Mouse (Mus musculus) kidney, embryonic 15.5 days (tissue): Measurements from ENCODE around the gene 6820408C15Rik. TPM values are rescaled to one million over a fixed set of nuclear protein-coding genes. Genes with fewer than 3 reads are reported as not detected.

Source experiments
- ATAC-seq: fragments of 200-750 bp; cut with Nextera tagmentation; replicated peaks from 2 replicates; pipeline ENCODE4 v1.8.0; 2017; ENCODE audit warnings: moderate TSS enrichment; ENCODE audit not compliant: low FRiP score
- H3K27ac ChIP-seq: fragments of 300-500 bp; sonication (generic); 2 replicates; pipeline ENCODE4 v1.5.1; 2015; ENCODE audit warnings: mild to moderate bottlenecking, inconsistent platforms
- H3K27me3 ChIP-seq: fragments of 300-500 bp; sonication (generic); 2 replicates; pipeline ENCODE4 v1.6.1; 2015; ENCODE audit warnings: inconsistent platforms
- H3K36me3 ChIP-seq: fragments of 300-500 bp; sonication (generic); 2 replicates; pipeline ENCODE4 v1.6.1; 2015; ENCODE audit warnings: inconsistent platforms
- H3K4me1 ChIP-seq: fragments of 300-500 bp; sonication (generic); 2 replicates; pipeline ENCODE4 v1.6.1; 2015; ENCODE audit warnings: inconsistent platforms
- H3K4me2 ChIP-seq: fragments of 300-500 bp; sonication (generic); 2 replicates; pipeline ENCODE4 v1.6.1; 2015; ENCODE audit warnings: moderate library complexity, mild to moderate bottlenecking, inconsistent platforms
- H3K4me3 ChIP-seq: fragments of 300-500 bp; sonication (generic); replicated peaks from 2 replicates; pipeline ENCODE4 v1.5.1; 2015; ENCODE audit warnings: mild to moderate bottlenecking, inconsistent platforms
- H3K9ac ChIP-seq: fragments of 300-500 bp; sonication (generic); 2 replicates; pipeline ENCODE4 v1.6.1; 2015; ENCODE audit warnings: mild to moderate bottlenecking, inconsistent platforms
- H3K9me3 ChIP-seq: fragments of 300-500 bp; sonication (generic); replicated peaks from 2 replicates; pipeline ENCODE4 v1.6.1; 2016; ENCODE audit warnings: inconsistent platforms
- WGBS: fragments of 180-500 bp; shearing (Covaris S2); methylation state at CpG from one replicate; pipeline ENCODE4 v1.1.7; 2015; ENCODE audit warnings: mixed read lengths; 5-methylcytosine and 5-hydroxymethylcytosine counted together
- polyA plus RNA-seq: library from polyadenylated mRNA; unstranded; fragments of >200 nt; fragmentation: Nextera tagmentation; extraction: Ambion mirVana; gene quantifications from 2 replicates; pipeline ENCODE4 v1.2.1, GENCODE M21; 2015

The 6820408C15Rik gene
- polyA plus RNA-seq, 1 experiment from 2014 or later, result 0.56 TPM

DNA sequence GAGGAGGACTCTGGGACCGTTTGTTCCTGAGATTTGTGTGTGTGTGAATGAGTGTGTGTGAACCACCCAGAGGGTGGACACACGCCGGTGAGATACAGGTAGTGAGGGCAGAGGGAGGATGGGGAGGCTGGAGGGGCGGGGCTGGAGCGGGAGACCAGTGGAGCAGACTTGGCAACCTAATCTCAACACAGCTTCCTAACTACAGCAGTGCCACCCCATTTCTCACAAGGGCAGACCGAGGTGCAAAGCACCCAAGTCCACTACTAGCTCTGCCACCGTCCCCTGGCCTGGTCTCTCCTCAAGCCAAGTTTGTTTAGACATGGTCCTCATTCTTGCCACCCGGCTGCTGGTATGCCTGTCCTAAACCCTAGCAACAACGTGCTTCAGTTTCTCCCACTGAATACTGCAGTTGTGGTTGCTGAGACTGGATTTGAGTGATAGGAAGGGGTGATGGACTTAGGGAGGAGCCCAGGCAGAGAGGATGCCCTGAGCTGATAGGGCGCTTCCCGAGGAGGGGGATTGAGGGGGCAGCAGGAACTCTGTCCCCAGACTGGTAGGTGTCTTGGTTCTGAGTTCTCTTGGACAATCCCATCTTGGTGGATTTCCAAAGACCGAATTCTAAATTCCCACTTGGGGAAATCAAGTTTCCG lies 20.0 kb upstream of the 6820408C15Rik start:
- no peaks in the 10 kb centered on the region for H3K9me3 ChIP-seq
- no peaks in the 10 kb centered on the region for H3K36me3 ChIP-seq
- no peaks in the 10 kb centered on the region for H3K27me3 ChIP-seq
- no peak for ATAC-seq
- H3K4me2 ChIP-seq, result peak overlapping the region; percentile 85
- H3K9ac ChIP-seq, result peak overlapping the region; percentile 92
- H3K27ac ChIP-seq, result peak overlapping the region; percentile 100
- WGBS, result 12% methylated on average over 13 of the region's 13 CpGs
- peaks cover 51% of the 10 kb centered on the region for H3K4me1 ChIP-seq
- H3K4me3 ChIP-seq, result peak overlapping the region; percentile 83

DNA sequence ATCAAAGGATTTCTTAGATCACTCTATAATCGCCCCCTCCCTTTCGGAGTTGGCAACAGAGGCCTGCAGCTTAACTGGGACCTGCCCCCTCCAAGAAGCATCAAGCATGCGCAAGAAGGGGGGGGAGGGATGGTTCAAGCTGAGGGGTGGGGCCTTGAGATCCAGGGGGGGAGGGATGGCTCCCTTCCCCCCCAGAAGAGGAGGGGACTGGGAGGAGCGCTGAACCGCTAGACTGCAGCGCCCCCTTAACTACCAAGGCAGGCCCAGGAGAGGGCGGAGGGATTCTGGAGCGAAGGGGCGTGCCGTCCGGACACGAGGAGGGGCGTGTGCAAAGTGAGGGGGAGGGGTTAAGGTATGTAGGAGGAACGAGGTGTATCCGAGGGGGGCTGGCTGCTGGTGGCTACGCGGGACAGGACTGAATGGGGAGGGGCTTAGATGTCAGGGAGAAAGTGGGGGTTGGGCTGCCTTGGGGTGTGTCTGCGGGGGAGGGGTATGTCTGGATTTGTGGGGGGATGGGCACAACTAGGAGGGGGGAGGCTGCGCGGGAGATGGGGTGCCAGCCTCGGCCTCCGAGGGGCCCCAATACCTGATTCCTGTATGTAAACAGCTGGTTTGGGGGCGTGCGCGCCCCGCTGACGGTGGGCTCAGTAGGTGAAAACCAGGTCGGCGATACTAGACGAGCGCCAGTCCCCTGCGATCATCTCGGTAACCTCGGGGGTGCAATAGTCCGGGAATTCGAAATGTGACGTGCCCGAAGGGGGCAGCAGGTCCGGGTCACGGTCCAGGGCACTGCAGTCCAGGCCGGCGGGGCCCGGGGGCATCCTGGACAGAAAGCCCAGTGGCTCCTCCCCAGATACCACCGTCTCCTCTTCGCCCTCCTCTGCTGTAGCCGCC lies 19.0 kb upstream of the 6820408C15Rik start:
- ATAC-seq, result peak; percentile 60
- Histone ChIP-seq H3K9me3 (no peaks in the 10 kb centered on the region), H3K27me3 (no peaks in the 10 kb centered on the region), H3K4me1 (peaks cover 51% of the 10 kb centered on the region), H3K9ac (peak overlapping the region; percentile 92), H3K36me3 (no peaks in the 10 kb centered on the region), H3K4me2 (peak overlapping the region; percentile 85), H3K27ac (peak overlapping the region; percentile 100), H3K4me3 (peak overlapping the region; percentile 83)
- WGBS, result under 1% methylated on average over 44 of the region's 46 CpGs

- ATAC-seq, result 0 out of 2 replicates have a peak, but pooled peaks have one; percentile 9
- WGBS, result under 1% methylated on average over 76 of the region's 77 CpGs
- Histone ChIP-seq H3K9me3 (no peaks in the 10 kb centered on the region), H3K4me3 (peak overlapping the region; percentile 83), H3K27me3 (no peaks in the 10 kb centered on the region), H3K36me3 (no peaks in the 10 kb centered on the region), H3K4me1 (peaks cover 51% of the 10 kb centered on the region), H3K9ac (peak overlapping the region; percentile 92), H3K4me2 (peak overlapping the region; percentile 85), H3K27ac (peak overlapping the region; percentile 100)
These were observed 18.3 kb upstream of the 6820408C15Rik start for GRCm38 (mm10) chr2:152397004-152397589.

DNA sequence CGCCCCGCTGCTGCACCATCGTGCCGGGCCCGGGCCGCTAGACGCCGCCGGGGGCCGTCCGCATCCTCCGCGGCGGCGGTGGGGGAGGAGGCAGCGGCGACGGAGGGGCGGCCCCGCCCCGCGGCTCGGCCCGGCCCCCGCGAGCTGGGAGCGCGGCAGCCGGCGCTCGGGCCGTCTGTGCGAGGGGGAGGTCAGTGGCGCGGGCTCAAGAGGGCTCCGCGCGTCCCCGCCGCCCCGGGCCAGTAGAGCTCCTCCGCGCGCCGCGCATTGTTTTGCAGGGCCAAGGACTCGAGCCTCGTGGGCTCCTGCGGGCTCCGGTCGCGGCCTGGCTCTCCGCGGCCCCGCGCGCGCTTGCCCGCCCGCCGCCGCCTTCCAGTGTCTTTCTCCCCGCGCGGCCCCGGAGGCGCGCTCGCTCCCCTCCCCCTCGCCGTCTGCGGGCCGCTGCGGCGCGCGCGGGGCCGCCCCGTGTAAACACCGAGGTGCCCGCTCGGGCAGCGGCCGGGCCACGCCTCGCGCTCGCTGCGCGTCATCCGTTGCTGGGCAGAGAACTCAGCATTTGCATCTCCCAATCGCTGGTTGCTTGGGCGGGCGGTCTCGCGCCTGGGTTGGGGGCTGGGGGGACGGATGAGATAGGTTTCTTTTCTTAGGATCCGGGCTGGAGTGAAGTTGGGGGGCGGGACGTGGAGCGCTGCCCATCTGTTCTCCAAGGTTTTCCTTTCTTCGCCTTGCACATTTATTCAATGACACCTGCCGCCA lies 17.5 kb upstream of the 6820408C15Rik start, which contains the start of gene Sox12:
Gene Sox12 (minus strand): TSS at position 384 of the 756 bp plus-strand sequence.
- Histone ChIP-seq H3K27ac (peak within 1 kb of the TSS; percentile 100), H3K27me3 (no peaks in the 10 kb centered on the region), H3K36me3 (no peaks in the 10 kb centered on the region), H3K4me1 (peaks cover 50% of the 10 kb centered on the region), H3K4me3 (peak within 1 kb of the TSS; percentile 83), H3K9ac (peak within 1 kb of the TSS; percentile 92), H3K9me3 (no peaks in the 10 kb centered on the region), H3K4me2 (peak within 1 kb of the TSS; percentile 85)
- ATAC-seq, result peak; percentile 66
- under 1% methylated on average over 93 of the region's 104 CpGs for WGBS

GRCm38 (mm10) chr2:152398691-152399090 lies 16.7 kb upstream of the 6820408C15Rik start:
- Histone ChIP-seq H3K4me2 (peak overlapping the region; percentile 85), H3K36me3 (no peaks in the 10 kb centered on the region), H3K9ac (peak overlapping the region; percentile 92), H3K4me3 (peak overlapping the region; percentile 83), H3K4me1 (peaks cover 42% of the 10 kb centered on the region), H3K9me3 (no peaks in the 10 kb centered on the region), H3K27ac (peak overlapping the region; percentile 100), H3K27me3 (no peaks in the 10 kb centered on the region)
- WGBS, result under 1% methylated on average over 38 of the region's 38 CpGs
- peak; percentile 85 for ATAC-seq

GRCm38 (mm10) chr2:152399122-152399542 lies 16.3 kb upstream of the 6820408C15Rik start:
- H3K4me2 ChIP-seq, result peak overlapping the region; percentile 85
- no peaks in the 10 kb centered on the region for H3K27me3 ChIP-seq
- peaks cover 38% of the 10 kb centered on the region for H3K4me1 ChIP-seq
- H3K36me3 ChIP-seq, result no peaks in the 10 kb centered on the region
- H3K27ac ChIP-seq, result peak overlapping the region; percentile 100
- peak overlapping the region; percentile 92 for H3K9ac ChIP-seq
- no peak; the same call in 1 of the 2 replicates for ATAC-seq
- H3K4me3 ChIP-seq, result peak overlapping the region; percentile 83
- under 1% methylated on average over 13 of the region's 13 CpGs for WGBS
- no peaks in the 10 kb centered on the region for H3K9me3 ChIP-seq

DNA sequence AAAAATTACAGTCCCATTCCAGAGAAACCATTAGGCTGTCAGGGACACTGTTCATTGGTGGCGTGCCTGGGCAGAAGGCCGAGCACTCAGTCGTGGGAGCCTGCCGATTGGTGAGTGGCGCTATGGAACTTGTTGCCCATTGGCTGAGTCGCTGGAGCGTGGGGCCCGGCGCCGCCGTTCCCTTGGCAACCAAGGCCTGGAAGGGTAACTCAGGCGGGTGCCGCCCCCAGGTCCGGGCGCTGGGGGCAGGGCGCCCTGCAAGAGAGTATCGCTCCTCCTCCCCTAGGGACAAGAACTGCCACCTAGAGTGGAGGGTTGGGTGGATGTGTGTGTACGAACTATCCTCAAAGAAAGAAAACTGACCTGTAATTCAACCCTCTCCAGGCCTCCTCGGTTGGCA lies 9.3 kb upstream of the 6820408C15Rik start:
- Histone ChIP-seq H3K9me3 (no peaks in the 10 kb centered on the region), H3K4me3 (peak overlapping the region; percentile 37), H3K27ac (peak overlapping the region; percentile 87), H3K27me3 (no peaks in the 10 kb centered on the region), H3K4me1 (peaks cover 38% of the 10 kb centered on the region), H3K36me3 (no peaks in the 10 kb centered on the region), H3K9ac (peak overlapping the region; percentile 29; the same call in 1 of the 2 replicates), H3K4me2 (peak overlapping the region; percentile 65)
- peak; percentile 96 for ATAC-seq
- WGBS, result under 1% methylated on average over 19 of the region's 19 CpGs

GRCm38 (mm10) chr2:152409781-152410180 lies 5.6 kb upstream of the 6820408C15Rik start:
- peak overlapping the region; percentile 98 for H3K27ac ChIP-seq
- peaks cover 53% of the 10 kb centered on the region for H3K4me1 ChIP-seq
- H3K9me3 ChIP-seq, result no peaks in the 10 kb centered on the region
- no peak overlapping the region; the same call in 1 of the 2 replicates for H3K4me2 ChIP-seq
- WGBS, result 51% methylated on average over 6 of the region's 6 CpGs
- H3K36me3 ChIP-seq, result no peaks in the 10 kb centered on the region
- no peak for ATAC-seq
- no peak overlapping the region for H3K9ac ChIP-seq
- H3K27me3 ChIP-seq, result no peaks in the 10 kb centered on the region
- no peak overlapping the region for H3K4me3 ChIP-seq

DNA sequence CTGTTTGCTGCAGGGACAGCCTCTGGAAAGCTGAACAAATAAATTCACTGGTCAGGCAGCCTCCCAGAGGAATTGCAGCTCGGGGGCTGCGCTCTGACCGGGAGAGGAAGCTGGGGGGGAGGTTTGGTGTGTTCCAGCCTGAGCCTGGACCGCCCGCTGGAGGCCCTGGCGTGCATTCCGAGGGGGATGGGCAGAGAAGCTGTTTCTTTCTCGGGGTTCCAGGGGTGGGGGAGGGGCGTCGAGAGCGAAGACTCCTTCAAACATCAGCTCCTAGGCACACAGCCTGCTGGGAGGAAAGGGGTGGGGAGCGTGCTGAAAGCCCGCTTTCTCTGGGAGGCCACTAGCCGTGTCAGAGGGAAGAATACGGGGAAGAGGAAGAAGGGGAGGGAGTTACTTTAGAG lies 4.4 kb upstream of the 6820408C15Rik start:
- Histone ChIP-seq H3K4me2 (peak overlapping the region; percentile 70), H3K9me3 (peaks cover 2% of the 10 kb centered on the region; the same call in 1 of the 2 replicates), H3K27ac (peak overlapping the region; percentile 98), H3K4me1 (peaks cover 52% of the 10 kb centered on the region), H3K4me3 (peak overlapping the region; percentile 88), H3K36me3 (0 out of 2 replicates have a peak, but pooled peaks cover 1% of the 10 kb centered on the region), H3K27me3 (no peaks in the 10 kb centered on the region), H3K9ac (peak overlapping the region; percentile 98; the same call in 1 of the 2 replicates)
- WGBS, result 1% methylated on average over 15 of the region's 15 CpGs
- peak; percentile 75 for ATAC-seq

- no peaks in the 10 kb centered on the region for H3K27me3 ChIP-seq
- H3K4me3 ChIP-seq, result peak overlapping the region; percentile 88
- peaks cover 49% of the 10 kb centered on the region for H3K4me1 ChIP-seq
- peak overlapping the region; percentile 98 for H3K27ac ChIP-seq
- H3K36me3 ChIP-seq, result 0 out of 2 replicates have a peak, but pooled peaks cover 4% of the 10 kb centered on the region
- peak overlapping the region; percentile 98; the same call in 1 of the 2 replicates for H3K9ac ChIP-seq
- no peak; the same call in 1 of the 2 replicates for ATAC-seq
- peaks cover 7% of the 10 kb centered on the region; the same call in 1 of the 2 replicates for H3K9me3 ChIP-seq
- H3K4me2 ChIP-seq, result peak overlapping the region; percentile 70
- 9% methylated on average over 7 of the region's 7 CpGs for WGBS
These were observed 3.9 kb upstream of the 6820408C15Rik start for GRCm38 (mm10) chr2:152411471-152411870.
